Mouse (Mus musculus) NIH3T3 (cell line): Measurements from ENCODE around the gene Cacna1d.

ENCODE experiments used
- DNase-seq: peaks from one replicate; pipeline ENCODE4 v3.0.0-alpha.2; 2012; ENCODE audit warnings: low read depth

Gene Cacna1d

GRCm38 (mm10) chr14:30261561-30262251 is 229.5 kb downstream of the Cacna1d start:
- DNase-seq, result no peak

DNA sequence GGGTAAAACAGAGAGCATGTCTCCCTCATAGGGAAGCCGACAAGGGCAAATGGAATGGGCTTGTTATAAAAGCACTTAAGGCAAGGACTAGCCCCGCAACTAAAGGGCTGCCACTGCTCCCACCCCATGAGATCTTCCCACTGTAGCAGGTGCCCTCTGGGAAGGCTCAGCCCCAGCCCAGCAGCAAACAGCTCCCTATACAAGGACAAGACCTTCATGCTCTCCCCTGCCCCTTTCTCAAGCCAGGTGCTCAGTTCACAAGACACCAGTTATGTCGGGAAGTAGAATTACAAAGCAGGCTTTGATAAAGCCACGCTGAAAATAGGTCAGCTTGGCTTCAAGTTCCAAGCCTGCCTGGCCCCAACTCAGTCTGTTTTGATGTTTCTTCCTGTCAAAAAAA is 233.6 kb downstream of the Cacna1d start:
- DNase-seq, result no peak

DNA sequence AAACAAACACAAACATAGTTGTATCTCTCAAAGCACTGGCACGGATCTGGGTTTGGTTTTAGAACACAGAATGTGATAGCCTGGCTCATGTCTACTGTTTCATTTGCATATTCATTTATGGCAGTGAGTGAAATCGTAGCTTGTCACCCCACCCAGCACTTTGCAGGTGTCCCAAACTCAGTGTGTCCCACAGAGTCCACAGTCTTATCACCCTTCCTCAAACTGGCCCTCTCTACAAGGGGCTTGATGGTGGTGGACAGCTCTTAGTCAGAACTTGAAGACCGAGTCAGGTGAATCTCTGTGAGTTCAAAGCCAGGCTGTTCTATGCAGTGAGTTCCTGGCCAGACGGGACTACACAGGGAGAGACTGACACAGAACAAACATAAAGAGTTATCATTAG is 234.8 kb downstream of the Cacna1d start:
- no peak for DNase-seq

DNA sequence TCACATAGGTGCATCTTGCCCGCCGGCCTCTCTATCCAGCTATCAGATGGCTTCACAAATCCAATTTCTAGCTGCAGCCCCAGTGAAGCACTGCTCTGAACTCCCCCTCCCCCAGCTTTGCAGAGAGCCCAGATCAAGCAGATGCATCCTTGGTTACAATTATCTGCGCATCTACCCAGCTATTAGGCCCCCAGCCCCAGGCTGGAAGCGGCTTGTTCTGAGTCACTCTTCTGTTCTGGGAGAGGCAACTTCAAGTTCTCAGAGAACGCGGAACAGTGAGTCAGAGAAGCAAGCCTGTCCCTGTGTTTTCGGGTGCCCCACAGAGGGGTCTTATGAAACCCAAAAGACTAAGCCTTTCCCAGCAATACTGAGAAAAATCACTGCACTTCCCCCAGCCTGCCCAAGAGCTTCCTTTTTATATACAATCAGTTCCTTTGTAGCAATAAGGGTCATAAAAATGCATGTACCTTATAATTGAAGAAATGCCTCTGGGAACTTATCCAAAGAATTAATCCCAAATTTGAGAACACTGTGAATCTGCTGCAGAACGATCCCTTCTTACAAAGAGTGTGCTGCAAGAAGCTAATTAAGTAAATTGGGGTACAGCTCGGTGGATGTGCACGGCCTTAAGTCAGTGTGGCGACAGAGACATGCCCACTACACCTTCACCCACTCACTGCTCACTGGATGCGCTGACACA is 235.4 kb downstream of the Cacna1d start:
- no peak for DNase-seq

DNA sequence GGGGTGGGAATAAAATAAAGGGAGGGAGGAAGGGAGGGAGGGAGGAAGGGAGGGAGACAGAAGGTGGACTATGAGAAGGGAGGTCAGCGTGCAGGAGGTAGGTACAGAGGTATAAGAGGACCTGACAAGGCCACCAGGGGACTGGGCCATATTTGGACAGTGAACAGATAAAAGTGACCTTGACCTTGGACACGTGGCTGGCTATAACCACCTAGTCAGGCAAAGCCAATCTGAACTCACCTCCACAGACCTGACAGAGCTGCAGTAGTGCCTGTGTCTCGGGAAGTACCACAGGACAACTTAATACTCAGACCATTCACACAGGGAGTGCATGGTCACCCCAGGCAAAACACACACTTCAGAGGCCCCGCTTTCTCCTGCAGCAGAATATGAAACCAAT is 236.5 kb downstream of the Cacna1d start:
- no peak for DNase-seq

DNA sequence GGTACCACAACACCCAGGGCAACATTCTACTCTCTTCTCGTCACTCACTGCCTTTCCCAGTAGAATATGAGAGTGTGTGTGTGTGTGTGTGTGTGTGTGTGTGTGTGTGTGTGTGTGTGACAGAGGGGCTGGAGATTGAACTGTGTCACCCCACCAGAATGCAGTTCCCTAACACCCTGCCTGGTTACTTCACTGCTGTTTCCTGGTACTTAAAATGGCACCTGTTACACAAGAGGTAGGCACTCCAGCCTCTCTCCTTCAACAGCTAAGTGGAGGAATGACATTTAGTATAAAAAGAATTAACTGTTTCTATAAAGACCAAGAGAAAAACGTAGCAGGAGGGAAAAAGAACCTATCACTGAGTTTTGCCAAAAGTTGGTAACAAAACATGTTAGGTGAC is 238.4 kb downstream of the Cacna1d start:
- DNase-seq, result no peak

GRCm38 (mm10) chr14:30251351-30251750 is 239.9 kb downstream of the Cacna1d start:
- DNase-seq, result no peak

DNA sequence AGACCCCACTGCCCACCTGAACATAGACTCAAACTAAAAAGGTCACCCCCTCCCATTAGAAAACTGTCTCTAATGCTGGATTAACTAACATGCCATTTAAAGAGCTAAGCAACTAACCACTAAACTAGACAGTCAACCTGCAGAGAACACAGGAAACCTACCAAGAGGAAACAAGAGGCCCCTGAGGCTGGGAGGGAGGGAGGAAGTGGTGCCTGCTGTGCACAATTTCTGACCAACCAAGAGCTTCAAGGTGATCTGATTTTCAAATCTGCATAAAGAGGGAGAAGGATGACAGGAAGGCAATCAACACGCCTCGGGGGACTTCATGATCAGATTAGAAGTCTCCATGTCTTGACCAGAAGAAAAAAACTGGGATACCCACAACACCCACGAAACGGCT is 241.7 kb downstream of the Cacna1d start:
- no peak for DNase-seq

- no peak for DNase-seq
Observed at GRCm38 (mm10) chr14:30248811-30249210, 242.4 kb downstream of the Cacna1d start.

DNA sequence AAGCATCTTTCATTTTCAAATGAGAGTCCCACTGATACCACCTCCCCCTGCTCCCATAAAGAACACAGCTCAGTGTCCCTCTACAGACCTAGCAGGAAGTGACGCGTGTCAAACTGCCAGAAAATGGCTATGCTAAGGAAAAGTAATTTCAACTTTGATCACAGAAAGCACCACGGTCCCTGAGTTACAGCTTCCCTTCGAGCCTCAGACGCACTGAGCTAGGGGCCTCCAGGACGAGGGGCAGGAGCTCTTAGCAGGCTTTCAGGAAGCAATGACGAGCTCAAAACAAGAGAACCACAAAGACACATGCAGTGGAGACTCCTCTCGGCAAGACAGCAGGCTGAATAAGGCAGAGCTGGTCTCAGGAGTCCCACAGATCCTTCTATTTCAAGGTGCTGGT is 243.1 kb downstream of the Cacna1d start:
- no peak for DNase-seq

DNA sequence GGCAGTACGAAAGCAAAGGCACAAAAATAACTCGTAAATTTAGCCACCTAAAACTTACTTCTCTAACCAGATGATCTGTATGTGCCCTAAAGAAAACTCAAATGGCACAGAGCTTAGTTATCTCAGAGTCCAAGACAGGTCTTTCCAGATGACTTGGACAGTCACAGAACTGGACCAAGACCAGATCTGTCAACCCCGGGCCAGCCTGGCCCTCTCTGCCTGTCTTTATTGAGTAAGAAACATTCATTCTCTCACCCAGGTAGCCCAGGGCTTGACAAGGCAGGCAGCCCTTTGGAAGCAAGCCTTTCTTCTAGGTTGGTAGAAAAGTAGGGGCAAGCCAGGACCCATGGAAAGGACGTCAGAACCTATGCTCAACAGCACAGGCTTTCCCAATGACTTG is 243.6 kb downstream of the Cacna1d start:
- no peak for DNase-seq

DNA sequence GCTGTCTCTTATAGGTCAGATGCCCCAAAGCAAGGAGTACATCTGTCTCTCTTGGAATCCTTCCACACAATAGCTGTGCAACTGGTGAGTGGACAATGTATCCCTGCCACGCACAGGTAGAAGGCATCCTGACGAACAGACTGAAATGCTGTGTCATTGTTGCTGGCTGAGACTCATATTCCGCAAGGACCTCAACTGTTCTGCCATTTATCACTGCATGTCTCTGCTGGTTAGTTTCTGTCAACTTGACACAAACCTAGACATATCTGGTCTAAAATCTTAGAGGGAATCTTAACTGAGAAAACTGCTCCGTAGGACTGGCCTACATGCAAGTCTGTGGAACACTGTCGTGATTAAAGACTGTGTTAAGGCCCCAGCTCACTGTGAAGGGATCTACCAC is 246.5 kb downstream of the Cacna1d start:
- DNase-seq, result no peak

GRCm38 (mm10) chr14:30242818-30243205 is 248.4 kb downstream of the Cacna1d start:
- DNase-seq, result no peak

- DNase-seq, result no peak
Observed at GRCm38 (mm10) chr14:30242166-30242817, 249.0 kb downstream of the Cacna1d start.

DNA sequence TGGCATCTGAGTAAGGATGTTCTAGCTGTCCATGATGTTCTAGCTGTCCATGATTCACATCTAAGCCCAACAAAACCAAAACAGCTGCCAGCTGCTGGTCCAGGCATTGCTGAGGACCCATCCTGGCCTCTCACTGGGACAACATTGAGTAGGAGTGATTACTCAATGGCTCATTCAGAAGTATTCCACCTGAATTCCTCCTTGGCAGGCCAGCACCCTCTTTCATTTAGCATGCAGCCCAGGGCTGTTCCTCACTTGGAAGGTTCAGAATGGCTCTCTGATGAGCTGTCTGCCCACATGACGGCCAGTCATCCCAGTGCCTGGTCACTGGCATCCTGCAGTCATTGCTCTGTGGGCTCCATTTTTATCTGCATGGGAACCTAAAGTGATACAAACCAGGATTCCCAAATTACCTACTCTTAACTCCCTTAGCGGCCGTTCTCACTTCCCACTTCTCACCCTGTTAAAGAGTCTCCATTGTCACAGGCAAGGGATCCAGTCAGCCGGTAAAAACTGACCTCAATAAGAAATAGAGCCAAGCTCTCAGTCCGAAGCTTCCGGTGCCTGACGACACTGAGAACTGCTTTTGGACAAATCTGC is 250.2 kb downstream of the Cacna1d start:
- no peak for DNase-seq

DNA sequence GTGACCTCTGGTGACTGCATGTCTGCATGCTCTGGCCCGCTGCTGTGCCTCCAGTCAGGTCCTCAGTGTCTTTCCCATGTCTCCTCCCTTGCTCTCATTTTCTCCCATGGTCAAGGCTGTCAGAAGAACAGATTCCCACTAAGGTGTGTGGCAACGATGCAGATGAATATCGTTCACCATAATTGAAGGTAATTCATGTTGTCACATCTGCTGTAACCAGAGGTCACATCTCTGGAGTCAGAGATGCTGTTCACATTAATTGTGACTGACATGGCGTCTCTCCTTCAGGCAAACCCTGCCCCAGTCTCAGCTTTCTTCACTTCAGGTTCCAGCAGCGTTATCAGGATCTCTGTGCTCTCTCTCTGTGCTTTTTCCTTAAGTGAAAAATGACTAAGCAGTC is 252.4 kb downstream of the Cacna1d start:
- DNase-seq, result no peak

- DNase-seq, result no peak
Observed at GRCm38 (mm10) chr14:30225161-30225560, 266.1 kb downstream of the Cacna1d start.

DNA sequence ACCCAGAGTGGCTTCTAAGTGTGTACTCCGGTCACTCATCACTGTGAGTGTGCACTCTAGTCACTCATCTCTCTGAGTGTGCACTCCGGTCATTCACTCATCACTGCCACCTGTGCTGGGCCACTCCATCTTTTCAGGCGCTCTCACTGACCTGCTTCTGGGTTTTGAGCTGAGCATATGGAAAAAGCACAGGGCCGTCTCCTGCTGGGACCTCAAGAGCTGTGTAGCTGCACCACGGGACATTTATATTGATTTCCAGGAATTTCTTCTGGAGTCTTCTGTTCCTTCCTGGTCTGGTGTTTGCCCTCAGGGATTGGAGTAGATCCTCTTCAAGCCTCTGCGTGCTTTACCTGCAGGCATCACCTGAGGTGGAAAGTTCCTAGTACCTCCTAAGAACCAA is 269.2 kb downstream of the Cacna1d start:
- no peak for DNase-seq

GRCm38 (mm10) chr14:30219851-30220250 is 271.4 kb downstream of the Cacna1d start:
- DNase-seq, result no peak

DNA sequence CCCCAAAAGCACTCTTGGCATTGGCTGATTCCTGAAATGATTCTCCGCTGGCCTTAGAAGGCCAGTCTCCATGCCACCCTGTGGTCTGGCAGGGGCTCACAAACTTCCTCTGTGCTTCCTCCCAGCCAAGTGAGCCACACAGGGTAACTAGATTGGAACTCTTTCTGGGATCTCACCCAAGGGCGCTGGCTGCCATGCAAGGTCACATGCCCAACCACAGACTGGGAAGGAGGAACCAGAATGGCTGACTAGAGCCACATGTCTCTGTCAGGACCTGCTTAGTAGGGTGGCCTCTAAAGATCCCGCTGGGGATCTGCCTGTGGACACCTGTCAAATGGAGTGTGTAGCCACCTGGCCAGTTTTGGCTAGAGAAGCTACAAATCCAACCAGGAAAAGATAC is 273.1 kb downstream of the Cacna1d start:
- DNase-seq, result peak; percentile 27

DNA sequence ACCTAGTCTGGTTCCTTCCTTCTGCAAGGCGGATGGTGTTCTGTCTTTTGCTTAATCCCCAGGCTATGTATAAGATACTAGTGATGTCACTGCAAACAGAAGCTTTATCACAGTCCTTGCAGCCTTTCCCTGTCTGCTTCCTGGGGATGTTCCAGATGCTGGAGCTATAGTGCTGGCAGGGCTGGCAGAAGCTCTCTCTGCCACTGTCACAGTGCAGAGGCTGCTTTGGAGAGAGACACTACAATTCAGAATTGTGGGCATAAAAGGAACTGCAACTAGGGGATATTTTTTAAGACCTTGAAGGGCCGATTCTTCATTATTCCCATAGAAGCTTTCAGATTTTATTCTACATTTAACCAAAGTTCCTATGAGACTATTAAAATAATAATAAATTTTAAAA is 274.1 kb downstream of the Cacna1d start:
- no peak for DNase-seq

DNA sequence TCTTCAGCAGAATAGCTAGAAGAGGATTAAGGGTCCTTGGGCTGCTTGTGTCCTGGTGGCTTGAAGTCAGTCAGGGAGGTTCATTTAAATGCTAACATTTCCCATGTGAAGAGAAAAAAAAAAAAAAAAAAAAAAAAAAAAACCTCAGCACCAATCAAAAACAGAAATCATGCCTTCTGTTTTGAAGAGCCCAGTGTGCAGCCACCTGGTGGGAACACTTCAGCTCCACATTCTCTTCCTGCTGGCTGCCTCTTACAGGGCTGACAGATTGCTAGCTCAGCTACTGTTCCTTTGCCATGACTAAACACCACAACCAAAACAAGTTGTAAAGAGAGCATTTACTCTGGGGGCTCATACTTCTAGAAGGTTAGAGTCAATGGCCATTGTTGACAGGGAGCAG is 283.1 kb downstream of the Cacna1d start:
- DNase-seq, result no peak

GRCm38 (mm10) chr14:30205821-30206220 is 285.4 kb downstream of the Cacna1d start:
- no peak for DNase-seq
